Mouse (Mus musculus) MEL (cell line): Measurements from ENCODE around the gene Tex26. TPM values are rescaled to one million over a fixed set of nuclear protein-coding genes. Genes with fewer than 3 reads are reported as not detected.

Experiments
- DNase-seq: peaks from one replicate; pipeline ENCODE4 v3.0.0; 2011; ENCODE audit warnings: low read depth, low spot score
- H3K27ac ChIP-seq: 2 replicates; pipeline ENCODE4 v1.5.1; 2012; ENCODE audit warnings: low read depth, mild to moderate bottlenecking, control low read depth, low read length, moderate library complexity; ENCODE audit not compliant: control insufficient read depth
- H3K27me3 ChIP-seq, 2 experiments: fragments of 150-350 bp in 1 of 2; sonication (generic) in 1 of 2; 2 replicates each; pipeline ENCODE4 v1.6.1; 2012; ENCODE audit warnings: low read length in 2 of 2, mild to moderate bottlenecking in 2 of 2, improper control_type of control experiment in 1 of 2, moderate library complexity in 1 of 2; ENCODE audit not compliant: insufficient read depth in 2 of 2, control insufficient read depth in 1 of 2
- H3K36me3 ChIP-seq, 2 experiments: 2 replicates each; pipeline ENCODE4 v1.6.1; 2012 to 2014; ENCODE audit warnings: low read length in 2 of 2, improper control_type of control experiment in 1 of 2, inconsistent platforms in 1 of 2, mild to moderate bottlenecking in 1 of 2; ENCODE audit not compliant: insufficient read depth in 2 of 2, control insufficient read depth in 1 of 2
- H3K4me1 ChIP-seq, 2 experiments: fragments of 150-350 bp in 1 of 2; sonication (generic) in 1 of 2; 2 replicates each; pipeline ENCODE4 v1.6.1; 2012; ENCODE audit warnings: low read length in 2 of 2, improper control_type of control experiment in 1 of 2, mild to moderate bottlenecking in 1 of 2; ENCODE audit not compliant: insufficient read depth in 2 of 2, control insufficient read depth in 1 of 2
- H3K4me3 ChIP-seq, 2 experiments: fragments of 150-350 bp in 1 of 2; sonication (generic) in 1 of 2; 2 replicates each; pipeline ENCODE4 v1.5.1; 2012; ENCODE audit warnings: low read depth in 2 of 2, low read length in 2 of 2, mild to moderate bottlenecking in 2 of 2, moderate library complexity in 2 of 2, control low read depth in 1 of 2, improper control_type of control experiment in 1 of 2; ENCODE audit not compliant: control insufficient read depth in 1 of 2, insufficient read depth in 1 of 2
- H3K79me2 ChIP-seq: 2 replicates; pipeline ENCODE4 v1.6.1; 2012; ENCODE audit warnings: mild to moderate bottlenecking, low read length, moderate library complexity; ENCODE audit not compliant: control insufficient read depth, poor library complexity, insufficient read depth
- H3K9ac ChIP-seq: 2 replicates; pipeline ENCODE4 v1.6.1; 2012; ENCODE audit warnings: low read depth, mild to moderate bottlenecking, control low read depth, low read length, moderate library complexity; ENCODE audit not compliant: control insufficient read depth, poor library complexity, severe bottlenecking
- H3K9me3 ChIP-seq: fragments of 150-350 bp; sonication (generic); replicated peaks from 2 replicates; pipeline ENCODE4 v1.6.1; 2012; ENCODE audit warnings: mild to moderate bottlenecking, low read length, improper control_type of control experiment, moderate library complexity; ENCODE audit not compliant: insufficient read depth
- BHLHE40 ChIP-seq: IDR thresholded peaks from 2 replicates; pipeline ENCODE4 v1.6.1; 2012; ENCODE audit warnings: low read depth, mild to moderate bottlenecking, inconsistent platforms, low read length, improper control_type of control experiment, borderline replicate concordance
- CHD1 ChIP-seq: IDR thresholded peaks from 2 replicates; pipeline ENCODE4 v1.6.1; 2012; ENCODE audit warnings: low read depth, mild to moderate bottlenecking, inconsistent platforms, low read length, improper control_type of control experiment
- CHD2 ChIP-seq: IDR thresholded peaks from 2 replicates; pipeline ENCODE4 v1.6.1; 2011; ENCODE audit warnings: low read length, improper control_type of control experiment
- E2F4 ChIP-seq: IDR thresholded peaks from 2 replicates; pipeline ENCODE4 v1.6.1; 2011; ENCODE audit warnings: low read depth, low read length, improper control_type of control experiment, borderline replicate concordance
- ELF1 ChIP-seq: IDR thresholded peaks from 2 replicates; pipeline ENCODE4 v1.6.1; 2014; ENCODE audit warnings: low read depth, mild to moderate bottlenecking, inconsistent platforms, low read length, improper control_type of control experiment, moderate library complexity
- ETS1 ChIP-seq: IDR thresholded peaks from 2 replicates; pipeline ENCODE4 v1.6.1; 2012; ENCODE audit warnings: low read depth, mild to moderate bottlenecking, inconsistent platforms, low read length, improper control_type of control experiment, moderate library complexity
- GABPA ChIP-seq: IDR thresholded peaks from 2 replicates; pipeline ENCODE4 v1.6.1; 2012; ENCODE audit warnings: low read depth, mild to moderate bottlenecking, inconsistent platforms, low read length, improper control_type of control experiment, moderate library complexity
- GATA1 ChIP-seq: IDR thresholded peaks from 2 replicates; pipeline ENCODE4 v1.6.1; 2011; ENCODE audit warnings: low read depth, low read length, improper control_type of control experiment
- HCFC1 ChIP-seq: IDR thresholded peaks from 2 replicates; pipeline ENCODE4 v1.6.1; 2012; ENCODE audit warnings: low read depth, mild to moderate bottlenecking, inconsistent platforms, low read length, improper control_type of control experiment, moderate library complexity
- KAT2A ChIP-seq: conservative IDR thresholded peaks from 2 replicates; pipeline ENCODE4 v1.6.1; 2012; ENCODE audit warnings: low read depth, low read length, improper control_type of control experiment, inconsistent platforms
- MAFK ChIP-seq: IDR thresholded peaks from 2 replicates; pipeline ENCODE4 v1.6.1; 2011; ENCODE audit warnings: low read depth, mild to moderate bottlenecking, low read length, improper control_type of control experiment, borderline replicate concordance
- MAZ ChIP-seq: IDR thresholded peaks from 2 replicates; pipeline ENCODE4 v1.6.1; 2012; ENCODE audit warnings: low read depth, mild to moderate bottlenecking, inconsistent platforms, low read length, improper control_type of control experiment
- MXI1 ChIP-seq: IDR thresholded peaks from 2 replicates; pipeline ENCODE4 v1.6.1; 2011; ENCODE audit warnings: mild to moderate bottlenecking, low read depth, low read length, improper control_type of control experiment
- NRF1 ChIP-seq: IDR thresholded peaks from 2 replicates; pipeline ENCODE4 v1.6.1; 2014; ENCODE audit warnings: low read depth, mild to moderate bottlenecking, inconsistent platforms, low read length, improper control_type of control experiment, moderate library complexity; ENCODE audit not compliant: poor library complexity, insufficient read depth, severe bottlenecking
- POLR2A ChIP-seq, 2 experiments: IDR thresholded peaks; 2 replicates each; pipeline ENCODE4 v1.6.1; 2011 to 2012; ENCODE audit warnings: low read length in 2 of 2, mild to moderate bottlenecking in 2 of 2, control low read depth in 1 of 2, improper control_type of control experiment in 1 of 2, low read depth in 1 of 2, moderate library complexity in 1 of 2; ENCODE audit not compliant: control insufficient read depth in 1 of 2, insufficient read depth in 1 of 2, poor library complexity in 1 of 2
- POLR2AphosphoS2 ChIP-seq: IDR thresholded peaks from 2 replicates; pipeline ENCODE4 v1.6.1; 2011; ENCODE audit warnings: low read length, improper control_type of control experiment
- POLR2AphosphoS5 ChIP-seq: IDR thresholded peaks from 2 replicates; pipeline ENCODE4 v1.6.1; 2012; ENCODE audit warnings: low read depth, borderline replicate concordance, mild to moderate bottlenecking, inconsistent platforms, low read length, moderate library complexity, mixed read lengths
- RAD21 ChIP-seq: IDR thresholded peaks from 2 replicates; pipeline ENCODE4 v1.6.1; 2011; ENCODE audit warnings: mild to moderate bottlenecking, low read depth, low read length, improper control_type of control experiment
- RCOR1 ChIP-seq: IDR thresholded peaks from 2 replicates; pipeline ENCODE4 v1.6.1; 2012; ENCODE audit warnings: low read depth, mild to moderate bottlenecking, inconsistent platforms, low read length, improper control_type of control experiment
- SIN3A ChIP-seq: IDR thresholded peaks from 2 replicates; pipeline ENCODE4 v1.6.1; 2012; ENCODE audit warnings: low read length, improper control_type of control experiment, inconsistent platforms
- USF1 ChIP-seq: IDR thresholded peaks from 2 replicates; pipeline ENCODE4 v1.6.1; 2014; ENCODE audit warnings: low read depth, mild to moderate bottlenecking, inconsistent platforms, low read length, improper control_type of control experiment, moderate library complexity
- ZKSCAN1 ChIP-seq: IDR thresholded peaks from 2 replicates; pipeline ENCODE4 v1.6.1; 2012; ENCODE audit warnings: low read depth, mild to moderate bottlenecking, inconsistent platforms, low read length, improper control_type of control experiment, moderate library complexity
- ZNF384 ChIP-seq: IDR thresholded peaks from 2 replicates; pipeline ENCODE4 v1.6.1; 2012; ENCODE audit warnings: low read depth, mild to moderate bottlenecking, inconsistent platforms, low read length, improper control_type of control experiment
- polyA plus RNA-seq, 2 experiments: library from polyadenylated mRNA; stranded (reverse) in 1 of 2; unstranded in 1 of 2; fragments of >175 nt in 1 of 2; fragments of >200 nt in 1 of 2; gene quantifications; 2 replicates each; pipeline versions ENCODE4 v1.2.1 to v1.2.4; 2012; ENCODE audit warnings: low replicate concordance in 2 of 2, low read depth in 1 of 2; ENCODE audit not compliant: insufficient read length in 2 of 2, insufficient read depth in 1 of 2, missing spikeins in 1 of 2
- total RNA-seq: library from RNA; depleted of rRNA; stranded (reverse); fragments of 300-350 nt; gene quantifications from 2 replicates; pipeline ENCODE4 v1.2.3, GENCODE M21; 2012

The Tex26 gene
- total and polyA plus RNA-seq, 3 experiments = not detected

GRCm38 (mm10) chr5:149426525-149426924 is 12.9 kb upstream of the Tex26 start:
- Histone ChIP-seq H3K9me3 (no peaks in the 10 kb centered on the region), H3K36me3 (peaks cover 0 to 10% of the 10 kb centered on the region in 2 experiments; a peak in 2 of 4 replicates), H3K79me2 (no peaks in the 10 kb centered on the region), H3K9ac (no peak overlapping the region), H3K27me3 (no peaks in the 10 kb centered on the region; a peak in 1 of 4 replicates), H3K4me1 (peaks cover 8 to 21% of the 10 kb centered on the region in 2 experiments), H3K27ac (no peak overlapping the region), H3K4me3 (no peak overlapping the region)
- TF ChIP-seq E2F4 = no peak
- peak; percentile 57 for TF ChIP-seq ZNF384
- DNase-seq = no peak

- H3K27me3 ChIP-seq = no peaks in the 10 kb centered on the region
- no peaks in the 10 kb centered on the region for H3K79me2 ChIP-seq
- H3K9ac ChIP-seq = peak overlapping the region; percentile 79
- H3K27ac ChIP-seq = peak overlapping the region; percentile 6; the same call in 1 of the 2 replicates
- TF ChIP-seq MXI1 = no peak
- TF ChIP-seq NRF1 = no peak
- no peak for TF ChIP-seq E2F4
- no peak for TF ChIP-seq SIN3A
- no peak for TF ChIP-seq GABPA
- H3K4me3 ChIP-seq = peak overlapping the region; percentile 26 to 56; a peak in 3 of 4 replicates
- no peaks in the 10 kb centered on the region for H3K9me3 ChIP-seq
- peaks cover 0 to 10% of the 10 kb centered on the region in 2 experiments; a peak in 2 of 4 replicates for H3K36me3 ChIP-seq
- DNase-seq = peak; percentile 35
- peaks cover 8 to 21% of the 10 kb centered on the region in 2 experiments for H3K4me1 ChIP-seq
Observed at GRCm38 (mm10) chr5:149427277-149428060, 12.0 kb upstream of the Tex26 start.

- H3K4me3 ChIP-seq = peak overlapping the region; percentile 56 to 60
- H3K79me2 ChIP-seq = no peaks in the 10 kb centered on the region
- no peaks in the 10 kb centered on the region for H3K9me3 ChIP-seq
- DNase-seq = peak; percentile 94
- H3K27ac ChIP-seq = peak overlapping the region; percentile 89
- H3K36me3 ChIP-seq = peaks cover 0 to 10% of the 10 kb centered on the region in 2 experiments; a peak in 2 of 4 replicates
- peaks cover 8 to 21% of the 10 kb centered on the region in 2 experiments for H3K4me1 ChIP-seq
- peak overlapping the region; percentile 79 for H3K9ac ChIP-seq
- H3K27me3 ChIP-seq = no peaks in the 10 kb centered on the region
- TF ChIP-seq MAZ = peak; percentile 76; the same call in 1 of the 2 replicates
- TF ChIP-seq NRF1 = no peak
- peak; percentile 72; the same call in 1 of the 2 replicates for TF ChIP-seq ETS1
- no peak for TF ChIP-seq USF1
- TF ChIP-seq MAFK = 0 out of 2 replicates have a peak, but pooled peaks have one; percentile 2
- TF ChIP-seq RCOR1 = no peak
- 0 out of 2 replicates have a peak, but pooled peaks have one; percentile 23 for TF ChIP-seq POLR2AphosphoS2
- TF ChIP-seq HCFC1 = peak; percentile 67; the same call in 1 of the 2 replicates
- TF ChIP-seq KAT2A = no peak
- TF ChIP-seq ELF1 = peak; percentile 96
- no peak for TF ChIP-seq CHD2
- no peak for TF ChIP-seq ZKSCAN1
- TF ChIP-seq CHD1 = peak; percentile 78; the same call in 1 of the 2 replicates
- peak; percentile 51; the same call in 1 of the 2 replicates for TF ChIP-seq BHLHE40
- TF ChIP-seq POLR2AphosphoS5 = peak; percentile 68; the same call in 1 of the 2 replicates
- peak in 1 of 2 experiments; percentile 88; a peak in 2 of 4 replicates for TF ChIP-seq POLR2A (IDR thresholded peaks at IDR 0.05; ENCODE audit: control insufficient read depth in 1 of 2, insufficient read depth in 1 of 2, low read depth in 1 of 2, low read length in 2 of 2, poor library complexity in 1 of 2)
- no peak for TF ChIP-seq GABPA
- TF ChIP-seq RAD21 = no peak
- TF ChIP-seq GATA1 = peak; percentile 65; the same call in 1 of the 2 replicates
- peak; percentile 52; the same call in 1 of the 2 replicates for TF ChIP-seq SIN3A
Observed at GRCm38 (mm10) chr5:149428347-149428746, 11.1 kb upstream of the Tex26 start.
